ENCODE assay signal across 8 mouse cellular contexts in the genomic region with DNA sequence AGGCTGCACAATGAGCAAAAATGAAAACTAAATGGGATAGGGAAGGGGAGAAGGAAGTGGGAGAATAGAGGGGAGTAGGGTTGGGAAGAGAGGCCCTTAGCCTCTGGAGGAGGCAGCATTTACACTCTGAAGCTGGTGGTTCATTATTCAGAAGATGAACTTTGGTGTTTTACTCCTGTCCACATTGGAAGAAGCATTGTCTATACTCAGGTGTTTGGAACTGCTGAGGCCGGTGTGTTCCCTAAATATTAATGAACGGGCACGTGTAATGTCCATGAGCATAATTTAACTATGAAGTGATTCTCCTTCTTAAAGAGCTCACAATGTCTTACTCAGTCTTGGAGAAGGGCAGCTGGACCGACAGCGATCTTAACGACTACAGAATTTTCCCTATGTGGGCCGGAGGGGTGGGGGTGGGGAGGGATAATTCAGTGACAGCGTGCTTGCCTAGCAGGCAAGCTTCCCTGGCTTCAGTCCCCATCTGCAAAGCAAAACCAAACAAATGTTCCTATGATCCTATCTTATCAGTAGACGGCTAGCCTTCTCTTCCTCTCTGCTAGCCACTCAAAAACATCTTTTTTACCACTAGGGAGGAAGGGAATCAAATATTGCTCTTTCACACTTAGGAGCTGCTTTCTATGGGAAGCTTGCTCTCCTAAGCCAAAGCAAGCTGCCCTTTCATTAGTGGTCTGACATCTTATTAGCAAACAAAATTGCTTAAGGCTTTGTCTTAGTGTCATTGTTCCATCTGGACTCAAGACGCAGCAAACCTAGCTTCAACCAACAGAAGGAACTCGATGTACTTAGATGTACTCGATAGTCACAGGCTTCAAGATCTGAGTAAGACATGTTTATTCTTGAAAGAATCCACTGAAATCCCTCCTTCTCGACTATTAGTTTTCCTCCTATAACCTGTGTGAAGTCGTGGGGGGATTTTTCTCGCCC. TPM values are rescaled to one million over a fixed set of nuclear protein-coding genes. Genes with fewer than 3 reads are reported as not detected.
DNase-seq lines count a peak whose midpoint lies in the region; ATAC-seq lines count a peak whose summit lies in the region.

No protein-coding gene starts in this region.

- peak overlapping the region; percentile 58; the same call in 1 of the 2 replicates for H3K4me3 ChIP-seq in kidney, embryonic 14.5 days (ENCODE audit: low read length)
- H3K4me3 ChIP-seq in intestine, embryonic 14.5 days (ENCODE audit: low read depth, low read length) = peak overlapping the region; percentile 61
- peak overlapping the region; percentile 55 for H3K4me3 ChIP-seq in midbrain, embryonic 16.5 days (ENCODE audit: low read depth, low read length)

- H3K9me3 ChIP-seq in kidney, embryonic 14.5 days (ENCODE audit: control insufficient read depth, low read length) = no peaks in the 10 kb centered on the region
- no peaks in the 10 kb centered on the region for H3K9me3 ChIP-seq in intestine, embryonic 14.5 days (ENCODE audit: control insufficient read depth, low read length)
- no peaks in the 10 kb centered on the region for H3K9me3 ChIP-seq in midbrain, embryonic 16.5 days (replicated peaks; ENCODE audit: control insufficient read depth, low read length, poor library complexity, severe bottlenecking)

- 43% methylated on average over 15 of the region's 15 CpGs for WGBS in kidney, embryonic 14.5 days
- WGBS in intestine, embryonic 14.5 days = 31% methylated on average over 15 of the region's 15 CpGs
- 29% methylated on average over 15 of the region's 15 CpGs for WGBS in midbrain, embryonic 16.5 days

- no peak for DNase-seq in kidney, adult 11 months
- peak; percentile 45 for DNase-seq in c-Kit-positive CD71-positive TER-119-positive erythroid progenitor cells, embryonic 14.5 days (ENCODE audit: low spot score)
- no peak for DNase-seq in intestine, embryonic 14.5 days (ENCODE audit: low spot score)
- no peak for DNase-seq in adrenal gland, adult (ENCODE audit: inconsistent age in 2 of 2, low spot score in 1 of 2)
- no peak for DNase-seq in thymus, postnatal 0 days (ENCODE audit: low spot score)
- no peak for DNase-seq in adrenal gland, postnatal 25 days

- H3K4me1 ChIP-seq in kidney, embryonic 14.5 days (ENCODE audit: control insufficient read depth, insufficient read depth, low read length) = 0 out of 2 replicates have a peak, but pooled peaks cover 9% of the 10 kb centered on the region
- peaks cover 8% of the 10 kb centered on the region; the same call in 1 of the 2 replicates for H3K4me1 ChIP-seq in intestine, embryonic 14.5 days (replicated peaks; ENCODE audit: control insufficient read depth, insufficient read depth, low read length)
- H3K4me1 ChIP-seq in midbrain, embryonic 16.5 days (ENCODE audit: control insufficient read depth, insufficient read depth, low read length) = peaks cover 11% of the 10 kb centered on the region

- H3K27ac ChIP-seq in kidney, embryonic 14.5 days (ENCODE audit: low read depth, low read length) = no peak overlapping the region
- peak overlapping the region; percentile 88 for H3K27ac ChIP-seq in intestine, embryonic 14.5 days (ENCODE audit: low read depth)
- no peak overlapping the region; the same call in 1 of the 2 replicates for H3K27ac ChIP-seq in midbrain, embryonic 16.5 days (ENCODE audit: low read length)

- no peaks in the 10 kb centered on the region for H3K27me3 ChIP-seq in kidney, embryonic 14.5 days (ENCODE audit: control insufficient read depth, insufficient read depth, low read length)
- H3K27me3 ChIP-seq in intestine, embryonic 14.5 days (replicated peaks; ENCODE audit: control insufficient read depth, insufficient read depth, low read length) = no peaks in the 10 kb centered on the region
- no peaks in the 10 kb centered on the region for H3K27me3 ChIP-seq in midbrain, embryonic 16.5 days (ENCODE audit: control insufficient read depth, insufficient read depth, low read depth, low read length)

- no peak for ATAC-seq in kidney, embryonic 14.5 days (ENCODE audit: low FRiP score, low TSS enrichment)
- ATAC-seq in intestine, embryonic 14.5 days (replicated peaks; ENCODE audit: low FRiP score, low TSS enrichment, low read depth) = no peak
- no peak for ATAC-seq in midbrain, embryonic 16.5 days

- no peaks in the 10 kb centered on the region for H3K36me3 ChIP-seq in kidney, embryonic 14.5 days (ENCODE audit: control insufficient read depth, insufficient read depth, low read length)
- H3K36me3 ChIP-seq in intestine, embryonic 14.5 days (ENCODE audit: control insufficient read depth, insufficient read depth, low read length) = no peaks in the 10 kb centered on the region
- no peaks in the 10 kb centered on the region for H3K36me3 ChIP-seq in midbrain, embryonic 16.5 days (ENCODE audit: control insufficient read depth, insufficient read depth, low read length)

- H3K4me2 ChIP-seq in kidney, embryonic 14.5 days (replicated peaks; ENCODE audit: low read depth, low read length) = peak overlapping the region; percentile 59
- H3K4me2 ChIP-seq in intestine, embryonic 14.5 days (ENCODE audit: low read length) = peak overlapping the region; percentile 66
- H3K4me2 ChIP-seq in midbrain, embryonic 16.5 days (ENCODE audit: low read length) = peak overlapping the region; percentile 77

- H3K9ac ChIP-seq in kidney, embryonic 14.5 days (ENCODE audit: low read depth, low read length) = peak overlapping the region; percentile 64; the same call in 1 of the 2 replicates
- peak overlapping the region; percentile 60 for H3K9ac ChIP-seq in intestine, embryonic 14.5 days (ENCODE audit: low read length)
- H3K9ac ChIP-seq in midbrain, embryonic 16.5 days (ENCODE audit: low read depth, low read length) = no peak overlapping the region

RNA-seq across cellular contexts. Expression of a gene that starts 14.5 kb away (rescaled TPM):
- polyA plus RNA-seq in kidney, embryonic 14.5 days (2014; fragmentation: Nextera tagmentation; extraction: Ambion mirVana) = 36.0 and 51.6 TPM in 2 replicates
- 41.1 and 43.3 TPM in 2 replicates for polyA plus RNA-seq in intestine, embryonic 14.5 days (2014; fragmentation: Nextera tagmentation; extraction: Ambion mirVana)
- 34.1 and 36.2 TPM in 2 replicates for polyA plus RNA-seq in midbrain, embryonic 16.5 days (2015; fragmentation: Nextera tagmentation; extraction: Ambion mirVana)
- polyA plus RNA-seq in thymus, postnatal 0 days (2015; fragmentation: Nextera tagmentation; extraction: Ambion mirVana) = 36.7 and 50.8 TPM in 2 replicates
- total RNA-seq in adrenal gland, postnatal 25 days (2021) = 96.6 and 102 TPM in 2 replicates
